Mouse (Mus musculus): ENCODE measurements around the gene Acap1. TPM values are rescaled to one million over a fixed set of nuclear protein-coding genes. Genes with fewer than 3 reads are reported as not detected.

Gene Acap1
- total RNA-seq, 1 experiment, result 9.6 TPM

DNA sequence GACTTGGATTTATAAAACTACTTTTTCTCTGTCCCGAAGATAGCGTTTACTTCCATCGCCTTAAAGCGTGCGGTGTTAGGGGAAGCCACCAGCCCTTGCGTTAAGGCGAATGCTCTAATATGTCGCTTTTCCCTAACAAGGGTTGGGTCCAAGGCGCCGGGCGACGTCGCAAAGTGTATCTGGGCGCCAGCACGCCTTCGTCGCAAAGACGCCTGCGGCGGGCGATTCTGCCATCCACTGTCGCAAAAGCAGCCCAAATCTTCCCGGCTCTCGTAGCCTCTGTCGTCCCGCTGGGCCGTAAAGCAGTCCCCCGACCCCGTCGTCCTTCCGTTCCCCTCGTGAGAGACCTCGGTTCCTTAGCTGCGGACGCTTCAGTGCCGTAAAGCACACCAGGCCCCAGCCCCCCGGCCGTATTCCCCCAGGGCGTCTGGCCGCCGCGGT is 6.1 kb upstream of the Acap1 start:
- Histone ChIP-seq H3K27ac (ENCODE audit: insufficient read depth, low read depth, low read length, poor library complexity, severe bottlenecking) (peak overlapping the region; percentile 94), H3K4me1 (ENCODE audit: control insufficient read depth in 2 of 2, insufficient read depth in 2 of 2, low read length in 2 of 2, poor library complexity in 1 of 2) (peaks cover 3 to 21% of the 10 kb centered on the region in 2 experiments; a peak in 2 of 4 replicates), H3K9me3 (ENCODE audit: control insufficient read depth, insufficient read depth, low read depth, low read length) (no peaks in the 10 kb centered on the region), H3K9ac (ENCODE audit: insufficient read depth, low read depth, low read length, poor library complexity, severe bottlenecking) (peak overlapping the region; percentile 84), H3K4me3 (ENCODE audit: insufficient read depth in 1 of 2, low read depth in 1 of 2, low read length in 2 of 2, poor library complexity in 1 of 2, severe bottlenecking in 1 of 2) (peak overlapping the region; percentile 97 to 99), H3K36me3 (ENCODE audit: control insufficient read depth, insufficient read depth, low read length, poor library complexity, severe bottlenecking) (peaks cover 26% of the 10 kb centered on the region)
- DNase-seq (ENCODE audit: low read depth, low spot score), result peak; percentile 95
- TF ChIP-seq HCFC1 (IDR thresholded peaks at IDR 0.05; ENCODE audit: borderline replicate concordance, insufficient read depth, low read length), result peak; percentile 55; the same call in 1 of the 2 replicates
- TF ChIP-seq ZNF384 (IDR thresholded peaks at IDR 0.05; ENCODE audit: low read depth, low read length), result no peak
- in situ Hi-C loops (cut with MboI; ENCODE audit: low sequenced_read_pairs in 2 of 2, unreplicated experiment in 2 of 2), result no loop called here

DNA sequence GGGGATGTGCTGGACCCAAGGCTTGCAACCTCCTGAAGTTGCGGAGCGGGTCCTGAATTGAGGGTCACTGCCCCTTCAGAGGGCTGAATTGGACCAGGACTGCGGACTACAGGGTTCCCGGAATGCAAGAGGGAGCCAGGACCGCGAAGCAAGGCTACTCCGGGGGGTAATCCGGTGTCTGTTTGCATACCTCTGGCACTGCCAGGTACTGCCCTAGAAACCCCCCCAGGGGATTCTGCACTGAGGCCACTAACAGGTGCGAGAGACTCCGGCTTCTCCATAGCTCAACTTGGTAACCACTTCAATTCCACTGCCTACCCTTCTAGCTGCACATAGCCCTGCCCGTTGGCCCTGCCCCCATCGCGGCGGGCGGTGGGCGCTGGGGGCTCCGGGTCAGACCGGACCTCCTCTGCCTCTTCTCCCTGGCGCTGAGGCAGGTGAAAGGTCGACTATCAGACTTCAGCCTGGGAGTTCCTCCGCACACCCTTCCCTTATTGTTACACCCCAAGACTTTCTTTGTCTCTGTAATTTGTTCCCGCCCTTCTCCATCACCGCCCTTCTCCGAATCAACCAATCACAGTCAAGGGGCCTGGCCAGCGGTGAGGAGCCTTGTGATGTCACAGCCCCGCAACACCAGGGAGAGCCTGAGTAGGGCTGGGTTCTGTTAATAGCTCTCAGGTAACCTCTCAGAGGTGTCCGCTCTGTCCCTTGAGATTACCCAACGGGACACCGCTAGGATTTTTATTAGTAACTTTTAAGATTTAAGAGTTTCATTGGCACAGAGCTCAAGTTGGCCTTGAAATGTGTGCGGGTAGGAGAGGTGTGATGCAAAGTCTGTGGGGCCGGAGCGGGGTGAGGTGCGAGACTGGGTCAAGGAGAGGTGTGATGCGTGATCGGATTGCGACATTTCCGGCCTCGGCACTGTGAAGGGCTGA is 5.4 kb upstream of the Acap1 start, which contains the start of the genes 2810408A11Rik and Neurl4:
2810408A11Rik (minus strand) TSS at position 517 of the 935 bp plus-strand sequence.
Neurl4 (plus strand) TSS at position 602 of the 935 bp plus-strand sequence.
- in situ Hi-C loops (cut with MboI; ENCODE audit: low sequenced_read_pairs in 2 of 2, unreplicated experiment in 2 of 2), result no loop called here
- peak; percentile 70; the same call in 1 of the 2 replicates for TF ChIP-seq CHD2 (IDR thresholded peaks at IDR 0.05; ENCODE audit: low read depth, low read length)
- TF ChIP-seq HCFC1 (IDR thresholded peaks at IDR 0.05; ENCODE audit: borderline replicate concordance, insufficient read depth, low read length), result no peak
- DNase-seq (ENCODE audit: low read depth, low spot score), result peak; percentile 97
- Histone ChIP-seq H3K4me1 (ENCODE audit: control insufficient read depth in 2 of 2, insufficient read depth in 2 of 2, low read length in 2 of 2, poor library complexity in 1 of 2) (peaks cover 4 to 23% of the 10 kb centered on the region in 2 experiments; a peak in 3 of 4 replicates), H3K9me3 (ENCODE audit: control insufficient read depth, insufficient read depth, low read depth, low read length) (no peaks in the 10 kb centered on the region), H3K36me3 (ENCODE audit: control insufficient read depth, insufficient read depth, low read length, poor library complexity, severe bottlenecking) (peaks cover 19% of the 10 kb centered on the region), H3K9ac (ENCODE audit: insufficient read depth, low read depth, low read length, poor library complexity, severe bottlenecking) (peak within 1 kb of the TSS; percentile 84), H3K4me3 (ENCODE audit: insufficient read depth in 1 of 2, low read depth in 1 of 2, low read length in 2 of 2, poor library complexity in 1 of 2, severe bottlenecking in 1 of 2) (peak within 1 kb of the TSS; percentile 97 to 99), H3K27ac (ENCODE audit: insufficient read depth, low read depth, low read length, poor library complexity, severe bottlenecking) (peak within 1 kb of the TSS; percentile 94)

DNA sequence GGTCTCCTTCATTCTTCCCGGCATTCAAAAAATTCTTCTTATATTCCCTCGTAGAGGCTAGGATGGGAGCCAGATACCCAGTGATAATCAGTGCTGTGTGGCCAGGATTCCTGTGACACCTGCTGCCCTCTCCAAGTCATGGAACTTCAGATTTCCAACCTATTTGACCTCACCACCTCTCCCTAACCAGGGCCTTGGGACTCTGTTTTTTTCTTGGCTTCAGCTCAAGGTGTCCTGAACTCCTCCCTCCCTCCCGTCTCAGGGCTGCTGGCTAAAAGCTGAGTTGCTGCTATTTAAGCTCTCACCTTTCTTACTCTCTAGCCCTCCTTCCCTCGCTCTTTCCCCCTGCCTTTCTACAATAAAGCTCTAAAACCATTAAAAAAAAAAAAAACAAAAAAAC is 4.5 kb upstream of the Acap1 start:
- TF ChIP-seq CHD2 (IDR thresholded peaks at IDR 0.05; ENCODE audit: low read depth, low read length) (no peak), HCFC1 (IDR thresholded peaks at IDR 0.05; ENCODE audit: borderline replicate concordance, insufficient read depth, low read length) (no peak), ZC3H11A (IDR thresholded peaks at IDR 0.05; ENCODE audit: borderline replicate concordance, low read depth, low read length) (no peak), MAFK (IDR thresholded peaks at IDR 0.05; ENCODE audit: insufficient read depth, low read depth, low read length) (no peak), ZNF384 (IDR thresholded peaks at IDR 0.05; ENCODE audit: low read depth, low read length) (no peak)
- in situ Hi-C loops (cut with MboI; ENCODE audit: low sequenced_read_pairs in 2 of 2, unreplicated experiment in 2 of 2), result no loop called here

DNA sequence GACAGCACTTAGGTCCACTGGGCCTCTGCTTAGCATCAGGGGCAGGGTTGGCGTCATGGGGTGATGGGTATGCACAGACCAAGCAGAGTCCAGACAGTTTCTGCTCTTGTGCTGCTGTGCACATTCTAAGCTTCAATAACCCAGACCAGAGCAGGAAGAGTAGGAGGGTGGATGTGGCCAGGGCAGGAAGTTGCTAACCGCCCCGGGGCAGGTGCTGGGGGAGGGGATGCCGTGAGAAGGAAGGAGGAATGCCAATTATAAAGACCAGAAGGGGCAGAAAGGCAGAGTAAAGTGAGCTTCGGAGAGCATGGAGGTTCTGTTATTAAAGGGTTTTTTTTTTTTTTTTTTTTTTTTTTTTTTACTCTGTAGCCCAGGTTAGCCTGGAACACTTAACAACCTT is 668 bp downstream of the Acap1 start:
- Histone ChIP-seq H3K27ac (ENCODE audit: insufficient read depth, low read depth, low read length, poor library complexity, severe bottlenecking) (peak overlapping the region; percentile 77; the same call in 1 of the 2 replicates), H3K4me1 (ENCODE audit: control insufficient read depth in 2 of 2, insufficient read depth in 2 of 2, low read length in 2 of 2, poor library complexity in 1 of 2) (peaks cover 10 to 34% of the 10 kb centered on the region in 2 experiments; a peak in 3 of 4 replicates), H3K4me3 (ENCODE audit: insufficient read depth in 1 of 2, low read depth in 1 of 2, low read length in 2 of 2, poor library complexity in 1 of 2, severe bottlenecking in 1 of 2) (peak overlapping the region in 1 of 2 experiments; percentile 55; a peak in 2 of 4 replicates), H3K9ac (ENCODE audit: insufficient read depth, low read depth, low read length, poor library complexity, severe bottlenecking) (peak overlapping the region; percentile 44; the same call in 1 of the 2 replicates), H3K36me3 (ENCODE audit: control insufficient read depth, insufficient read depth, low read length, poor library complexity, severe bottlenecking) (no peaks in the 10 kb centered on the region), H3K9me3 (ENCODE audit: control insufficient read depth, insufficient read depth, low read depth, low read length) (no peaks in the 10 kb centered on the region)
- DNase-seq (ENCODE audit: low read depth, low spot score), result no peak
- TF ChIP-seq ZNF384 (IDR thresholded peaks at IDR 0.05; ENCODE audit: low read depth, low read length), result 0 out of 2 replicates have a peak, but pooled peaks have one; percentile 28
- TF ChIP-seq HCFC1 (IDR thresholded peaks at IDR 0.05; ENCODE audit: borderline replicate concordance, insufficient read depth, low read length), result no peak
- in situ Hi-C loops (cut with MboI; ENCODE audit: low sequenced_read_pairs in 2 of 2, unreplicated experiment in 2 of 2), result no loop called here

More for the DNA sequence above, 4.5 kb upstream of the Acap1 start:
- H3K4me3 ChIP-seq (ENCODE audit: insufficient read depth in 1 of 2, low read depth in 1 of 2, low read length in 2 of 2, poor library complexity in 1 of 2, severe bottlenecking in 1 of 2), result peak overlapping the region in 1 of 2 experiments; percentile 99; a peak in 2 of 4 replicates
- no peak for DNase-seq (ENCODE audit: low read depth, low spot score)
- no peaks in the 10 kb centered on the region for H3K9me3 ChIP-seq (ENCODE audit: control insufficient read depth, insufficient read depth, low read depth, low read length)
- no peak overlapping the region for H3K9ac ChIP-seq (ENCODE audit: insufficient read depth, low read depth, low read length, poor library complexity, severe bottlenecking)
- peaks cover 7 to 29% of the 10 kb centered on the region in 2 experiments; a peak in 3 of 4 replicates for H3K4me1 ChIP-seq (ENCODE audit: control insufficient read depth in 2 of 2, insufficient read depth in 2 of 2, low read length in 2 of 2, poor library complexity in 1 of 2)
- peaks cover 13% of the 10 kb centered on the region for H3K36me3 ChIP-seq (ENCODE audit: control insufficient read depth, insufficient read depth, low read length, poor library complexity, severe bottlenecking)
- no peak overlapping the region for H3K27ac ChIP-seq (ENCODE audit: insufficient read depth, low read depth, low read length, poor library complexity, severe bottlenecking)

All from ES-E14 (cell line).